In the genomic region with DNA sequence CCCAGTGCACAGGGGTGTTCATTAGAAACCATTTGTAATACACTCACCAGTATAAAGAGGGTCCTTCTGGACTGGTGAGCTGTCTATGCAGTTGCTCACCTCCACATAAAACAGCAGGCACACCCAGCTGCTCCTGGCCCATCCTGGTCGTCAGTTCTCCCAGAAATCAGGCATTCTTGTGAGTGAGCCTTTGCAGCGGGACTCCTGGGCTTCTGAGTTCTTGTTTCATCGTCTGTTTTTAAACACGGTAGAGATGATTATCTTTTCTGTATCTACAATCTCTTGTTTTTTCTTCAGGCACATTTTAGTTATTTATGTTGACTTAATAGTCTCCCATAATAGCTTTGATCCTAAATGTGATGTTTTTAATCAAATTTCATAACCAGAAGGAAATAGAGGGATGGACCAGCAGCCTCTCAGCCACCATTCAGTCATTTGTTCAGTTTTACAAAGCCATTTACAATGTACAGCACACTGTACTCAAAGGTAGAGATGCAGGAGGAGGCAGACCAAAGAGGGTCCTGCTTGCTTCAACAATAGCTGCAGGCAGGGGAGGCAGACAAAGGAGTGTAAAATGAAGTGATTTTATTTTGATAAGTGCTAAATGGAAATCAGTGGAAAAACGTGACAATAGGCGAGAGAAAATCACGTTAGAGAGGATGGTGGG, we compare ENCODE assay signal across 15 mouse cellular contexts. TPM values are rescaled to one million over a fixed set of nuclear protein-coding genes. Genes with fewer than 3 reads are reported as not detected.
A peak's percentile ranks its signal among the peaks of the same experiment; 100 is the strongest.
DNase-seq lines count a peak whose midpoint lies in the region; ATAC-seq lines count a peak whose summit lies in the region.
"Had no signal": no experiment of that assay in that cellular context is flagged by ENCODE, and none has a peak within 500 bp of the region (broad histone marks: within the 10 kb centered on the region; RNA-seq: fewer than 3 reads in every experiment).

No protein-coding gene starts in this region.

- H3K4me1 ChIP-seq in embryonic facial prominence, embryonic 13.5 days, result peaks cover 16% of the 10 kb centered on the region
- peaks cover 19% of the 10 kb centered on the region for H3K4me1 ChIP-seq in forebrain, embryonic 13.5 days
- H3K4me1 ChIP-seq in limb, embryonic 10.5 days, result peaks cover 8% of the 10 kb centered on the region; the same call in 1 of the 2 replicates
- peaks cover 21% of the 10 kb centered on the region for H3K4me1 ChIP-seq in neural tube, embryonic 13.5 days (replicated peaks)
- H3K4me1 ChIP-seq in liver, embryonic 12.5 days, result no peaks in the 10 kb centered on the region

- H3K36me3 ChIP-seq in embryonic facial prominence, embryonic 13.5 days, result no peaks in the 10 kb centered on the region
- H3K36me3 ChIP-seq in forebrain, embryonic 13.5 days (ENCODE audit: poor library complexity, severe bottlenecking), result no peaks in the 10 kb centered on the region
- H3K36me3 ChIP-seq in limb, embryonic 10.5 days, result no peaks in the 10 kb centered on the region
- H3K36me3 ChIP-seq in neural tube, embryonic 13.5 days, result no peaks in the 10 kb centered on the region
- H3K36me3 ChIP-seq in liver, embryonic 12.5 days, result no peaks in the 10 kb centered on the region
- H3K36me3 ChIP-seq: embryonic facial prominence, embryonic 12.5 days; kidney, embryonic 15.5 days had no signal

- 0 out of 2 replicates have a peak overlapping the region, but pooled peaks have one; percentile 39 for H3K27ac ChIP-seq in embryonic facial prominence, embryonic 13.5 days
- peak overlapping the region; percentile 81 for H3K27ac ChIP-seq in forebrain, embryonic 13.5 days
- H3K27ac ChIP-seq in limb, embryonic 10.5 days, result peak overlapping the region; percentile 81; the same call in 1 of the 2 replicates
- peak overlapping the region; percentile 89 for H3K27ac ChIP-seq in neural tube, embryonic 13.5 days (replicated peaks)
- no peak overlapping the region for H3K27ac ChIP-seq in liver, embryonic 12.5 days
- H3K27ac ChIP-seq: embryonic facial prominence, embryonic 12.5 days; heart, adult 2 months; kidney, embryonic 15.5 days; liver, embryonic 14.5 days had no signal

- H3K9ac ChIP-seq in embryonic facial prominence, embryonic 13.5 days, result no peak overlapping the region
- H3K9ac ChIP-seq in forebrain, embryonic 13.5 days, result peak overlapping the region; percentile 50
- peak overlapping the region; percentile 63 for H3K9ac ChIP-seq in neural tube, embryonic 13.5 days
- H3K9ac ChIP-seq in liver, embryonic 12.5 days, result no peak overlapping the region
- H3K9ac ChIP-seq: embryonic facial prominence, embryonic 12.5 days; kidney, embryonic 15.5 days; liver, embryonic 14.5 days had no signal

- 43% methylated on average over 7 of the region's 7 CpGs for WGBS in embryonic facial prominence, embryonic 13.5 days
- 51% methylated on average over 7 of the region's 7 CpGs for WGBS in forebrain, embryonic 13.5 days
- 65% methylated on average over 7 of the region's 7 CpGs for WGBS in limb, embryonic 10.5 days
- 58% methylated on average over 7 of the region's 7 CpGs for WGBS in neural tube, embryonic 13.5 days
- WGBS in liver, embryonic 12.5 days (ENCODE audit: insufficient replicate concordance), result 44% methylated on average over 7 of the region's 7 CpGs

- no peaks in the 10 kb centered on the region for H3K9me3 ChIP-seq in embryonic facial prominence, embryonic 13.5 days
- H3K9me3 ChIP-seq in forebrain, embryonic 13.5 days (replicated peaks), result no peaks in the 10 kb centered on the region
- no peaks in the 10 kb centered on the region for H3K9me3 ChIP-seq in limb, embryonic 10.5 days (replicated peaks)
- no peaks in the 10 kb centered on the region for H3K9me3 ChIP-seq in neural tube, embryonic 13.5 days
- H3K9me3 ChIP-seq in liver, embryonic 12.5 days (replicated peaks), result no peaks in the 10 kb centered on the region
- H3K9me3 ChIP-seq: embryonic facial prominence, embryonic 12.5 days; kidney, embryonic 15.5 days had no signal

- ATAC-seq in embryonic facial prominence, embryonic 13.5 days (ENCODE audit: insufficient number of reproducible peaks, insufficient read depth, low FRiP score, low TSS enrichment, low read depth), result no peak
- ATAC-seq in forebrain, embryonic 13.5 days, result peak; percentile 58
- peak; percentile 69 for ATAC-seq in neural tube, embryonic 13.5 days (ENCODE audit: low read depth)
- no peak for ATAC-seq in liver, embryonic 12.5 days
- ATAC-seq: lung, postnatal 0 days had no signal

- DNase-seq in limb, embryonic 10.5 days (ENCODE audit: low spot score), result peak; percentile 23
- DNase-seq in testis, postnatal 14 days (ENCODE audit: low spot score), result no peak
- DNase-seq in adrenal gland, adult 8-10 months, result no peak
- DNase-seq: adrenal gland, postnatal 36 days; heart, adult 2 months; thymus, postnatal 14 days had no signal

- no peak overlapping the region for H3K4me3 ChIP-seq in embryonic facial prominence, embryonic 13.5 days
- H3K4me3 ChIP-seq in forebrain, embryonic 13.5 days, result no peak overlapping the region
- H3K4me3 ChIP-seq in limb, embryonic 10.5 days, result no peak overlapping the region
- H3K4me3 ChIP-seq in neural tube, embryonic 13.5 days, result no peak overlapping the region; the same call in 1 of the 2 replicates
- H3K4me3 ChIP-seq in liver, embryonic 12.5 days, result no peak overlapping the region
- H3K4me3 ChIP-seq: embryonic facial prominence, embryonic 12.5 days; heart, adult 2 months; kidney, embryonic 15.5 days had no signal

- H3K4me2 ChIP-seq in embryonic facial prominence, embryonic 13.5 days, result no peak overlapping the region
- peak overlapping the region; percentile 38; the same call in 1 of the 2 replicates for H3K4me2 ChIP-seq in forebrain, embryonic 13.5 days
- peak overlapping the region; percentile 44 for H3K4me2 ChIP-seq in neural tube, embryonic 13.5 days
- H3K4me2 ChIP-seq in liver, embryonic 12.5 days, result no peak overlapping the region
- H3K4me2 ChIP-seq: embryonic facial prominence, embryonic 12.5 days; kidney, embryonic 15.5 days had no signal

- no peaks in the 10 kb centered on the region for H3K27me3 ChIP-seq in embryonic facial prominence, embryonic 13.5 days
- H3K27me3 ChIP-seq in forebrain, embryonic 13.5 days, result no peaks in the 10 kb centered on the region
- no peaks in the 10 kb centered on the region for H3K27me3 ChIP-seq in limb, embryonic 10.5 days (ENCODE audit: low read depth, poor library complexity, severe bottlenecking)
- no peaks in the 10 kb centered on the region for H3K27me3 ChIP-seq in neural tube, embryonic 13.5 days
- no peaks in the 10 kb centered on the region for H3K27me3 ChIP-seq in liver, embryonic 12.5 days (replicated peaks)
- H3K27me3 ChIP-seq: embryonic facial prominence, embryonic 12.5 days had no signal

RNA-seq across cellular contexts. Expression of a gene that starts 35.9 kb away (rescaled TPM):
- polyA plus RNA-seq in embryonic facial prominence, embryonic 13.5 days (2015; fragmentation: Nextera tagmentation; extraction: Ambion mirVana), result 0.70 and 1.0 TPM in 2 replicates
- 0.08 and 0.11 TPM in 2 replicates for polyA plus RNA-seq in forebrain, embryonic 13.5 days (2015; fragmentation: Nextera tagmentation; extraction: Ambion mirVana)
- 0.31 and 0.66 TPM in 2 replicates for polyA plus RNA-seq in limb, embryonic 10.5 days (2016; fragmentation: Nextera tagmentation; extraction: Ambion mirVana)
- 0.59 and 0.64 TPM in 2 replicates for polyA plus RNA-seq in neural tube, embryonic 13.5 days (2015; fragmentation: Nextera tagmentation; extraction: Ambion mirVana)
- under 1 TPM; 0.07 to 0.31 (median 0.14) TPM for total RNA-seq in adrenal gland, adult 8-10 months (2022)
- 0.23 and 0.46 TPM in 2 replicates for polyA plus RNA-seq in liver, embryonic 12.5 days (2016; fragmentation: Nextera tagmentation; extraction: Ambion mirVana)
- total RNA-seq: gastrocnemius, adult 8-10 months had no signal

Comparison
In these comparisons a context has a peak if more than half of its experiments do, and no peak if none do; other contexts are left out.
1. ATAC-seq: peak in forebrain, embryonic 13.5 days (single experiment) and neural tube, embryonic 13.5 days (single experiment); none in embryonic facial prominence, embryonic 13.5 days (single experiment) and liver, embryonic 12.5 days (single experiment).
2. H3K4me2 ChIP-seq: peak in forebrain, embryonic 13.5 days (single experiment) and neural tube, embryonic 13.5 days (single experiment); none in embryonic facial prominence, embryonic 13.5 days (single experiment) and liver, embryonic 12.5 days (single experiment).
3. H3K9ac ChIP-seq: peak in forebrain, embryonic 13.5 days (single experiment) and neural tube, embryonic 13.5 days (single experiment); none in embryonic facial prominence, embryonic 13.5 days (single experiment) and liver, embryonic 12.5 days (single experiment).